Mouse (Mus musculus) embryonic fibroblast, embryonic 13.5 days (primary cell): ENCODE measurements around the gene Pole2. TPM values are rescaled to one million over a fixed set of nuclear protein-coding genes. Genes with fewer than 3 reads are reported as not detected.

Experiments
- H3K27ac ChIP-seq: 2 replicates; pipeline ENCODE4 v1.5.1; 2012; ENCODE audit warnings: low read length, control low read depth, inconsistent platforms; ENCODE audit not compliant: insufficient read depth
- H3K4me1 ChIP-seq: 2 replicates; pipeline ENCODE4 v1.6.1; 2011; ENCODE audit warnings: low read length; ENCODE audit not compliant: control insufficient read depth, insufficient read depth
- H3K4me3 ChIP-seq: 2 replicates; pipeline ENCODE4 v1.5.1; 2011; ENCODE audit warnings: mild to moderate bottlenecking, control low read depth, low read length; ENCODE audit not compliant: insufficient read depth
- CTCF ChIP-seq: IDR thresholded peaks from 2 replicates; pipeline ENCODE4 v1.5.1; 2011; ENCODE audit warnings: mild to moderate bottlenecking, control low read depth, low read length, moderate library complexity, borderline replicate concordance; ENCODE audit not compliant: insufficient read depth
- POLR2A ChIP-seq: IDR thresholded peaks from 2 replicates; pipeline ENCODE4 v1.6.1; 2011; ENCODE audit warnings: low read depth, mild to moderate bottlenecking, control low read depth, low read length, moderate library complexity
- polyA plus RNA-seq: library from polyadenylated mRNA; stranded (reverse); fragments of >200 nt; gene quantifications from 2 replicates; pipeline ENCODE4 v1.2.4, GENCODE M21; 2011; ENCODE audit warnings: low read depth; ENCODE audit not compliant: missing spikeins, insufficient read length

The Pole2 gene
- polyA plus RNA-seq, 1 experiment = 11.9 TPM

- Histone ChIP-seq H3K4me1 (peaks cover 2% of the 10 kb centered on the region; the same call in 1 of the 2 replicates), H3K4me3 (no peak overlapping the region), H3K27ac (no peak overlapping the region)
- TF ChIP-seq POLR2A (no peak), CTCF (no peak)
Measured at GRCm38 (mm10) chr12:69211057-69211456, 16.9 kb downstream of the Pole2 start.

- peaks cover 2% of the 10 kb centered on the region; the same call in 1 of the 2 replicates for H3K4me1 ChIP-seq
- H3K27ac ChIP-seq = no peak overlapping the region
- TF ChIP-seq POLR2A = no peak
- no peak overlapping the region for H3K4me3 ChIP-seq
Measured at GRCm38 (mm10) chr12:69210056-69210979, 17.7 kb downstream of the Pole2 start.

- Histone ChIP-seq H3K27ac (no peak overlapping the region), H3K4me3 (no peak overlapping the region), H3K4me1 (no peaks in the 10 kb centered on the region)
- TF ChIP-seq POLR2A = no peak
- TF ChIP-seq CTCF = no peak
Measured at GRCm38 (mm10) chr12:69208520-69208919, 19.5 kb downstream of the Pole2 start.

- TF ChIP-seq CTCF (no peak), POLR2A (no peak)
- Histone ChIP-seq H3K4me3 (no peak overlapping the region), H3K27ac (no peak overlapping the region), H3K4me1 (no peaks in the 10 kb centered on the region)
Measured at GRCm38 (mm10) chr12:69207926-69208325, 20.1 kb downstream of the Pole2 start.

GRCm38 (mm10) chr12:69207396-69207795, 20.6 kb downstream of the Pole2 start:
- TF ChIP-seq CTCF = no peak
- no peak for TF ChIP-seq POLR2A
- H3K27ac ChIP-seq = no peak overlapping the region
- H3K4me1 ChIP-seq = no peaks in the 10 kb centered on the region
- H3K4me3 ChIP-seq = no peak overlapping the region

- peaks cover under 1% of the 10 kb centered on the region; the same call in 1 of the 2 replicates for H3K4me1 ChIP-seq
- no peak within 1 kb of the TSS for H3K4me3 ChIP-seq
- no peak within 1 kb of the TSS for H3K27ac ChIP-seq
- TF ChIP-seq POLR2A (no peak), CTCF (no peak)
Measured at GRCm38 (mm10) chr12:69204052-69204833, 23.8 kb downstream of the Pole2 start, which contains the start of gene Gm49384. TSS of gene Gm49384 (minus strand) at chr12:69204267.

- Histone ChIP-seq H3K4me3 (0 out of 2 replicates have a peak overlapping the region, but pooled peaks have one; percentile 9), H3K27ac (no peak overlapping the region), H3K4me1 (peaks cover 5% of the 10 kb centered on the region)
- TF ChIP-seq CTCF (no peak), POLR2A (no peak)
Measured at GRCm38 (mm10) chr12:69198985-69199384, 29.0 kb downstream of the Pole2 start.

- Histone ChIP-seq H3K4me1 (peaks cover 5% of the 10 kb centered on the region), H3K4me3 (peak within 1 kb of the TSS; percentile 59), H3K27ac (peak within 1 kb of the TSS; percentile 77)
- no peak for TF ChIP-seq CTCF
- no peak; the same call in 1 of the 2 replicates for TF ChIP-seq POLR2A
Measured at GRCm38 (mm10) chr12:69198164-69198535, 29.8 kb downstream of the Pole2 start, which contains the start of gene Dnaaf2. TSS of gene Dnaaf2 (minus strand) at chr12:69198429.

GRCm38 (mm10) chr12:69197378-69198163, 30.4 kb downstream of the Pole2 start:
- peak overlapping the region; percentile 77 for H3K27ac ChIP-seq
- TF ChIP-seq POLR2A = no peak
- no peak for TF ChIP-seq CTCF
- peak overlapping the region; percentile 59 for H3K4me3 ChIP-seq
- peaks cover 5% of the 10 kb centered on the region for H3K4me1 ChIP-seq
